Mouse (Mus musculus) left cerebral cortex, postnatal 10 days (tissue): ENCODE results near the gene Sall4. TPM values are rescaled to one million over a fixed set of nuclear protein-coding genes. Genes with fewer than 3 reads are reported as not detected.

ENCODE experiments used
- DNase-seq, 2 experiments: peaks; one replicate each; pipeline ENCODE4 v3.0.0; 2021 to 2022; ENCODE audit warnings: low spot score in 2 of 2, mixed read lengths in 1 of 2; ENCODE audit errors: extremely low spot score in 1 of 2
- intact Hi-C: fragments of 180-260 bp; cut with DNase I; formaldehyde crosslinking; loops from one replicate; pipeline ENCODE4 v1.15.1; 2025
- total RNA-seq, 2 experiments: library from RNA; stranded (reverse); gene quantifications; 2 replicates each; pipeline ENCODE4 v1.2.3; 2021

The Sall4 gene
- under 1 TPM in 1 of 2 experiments, not detected in 1; 0.47 TPM for total RNA-seq

DNA sequence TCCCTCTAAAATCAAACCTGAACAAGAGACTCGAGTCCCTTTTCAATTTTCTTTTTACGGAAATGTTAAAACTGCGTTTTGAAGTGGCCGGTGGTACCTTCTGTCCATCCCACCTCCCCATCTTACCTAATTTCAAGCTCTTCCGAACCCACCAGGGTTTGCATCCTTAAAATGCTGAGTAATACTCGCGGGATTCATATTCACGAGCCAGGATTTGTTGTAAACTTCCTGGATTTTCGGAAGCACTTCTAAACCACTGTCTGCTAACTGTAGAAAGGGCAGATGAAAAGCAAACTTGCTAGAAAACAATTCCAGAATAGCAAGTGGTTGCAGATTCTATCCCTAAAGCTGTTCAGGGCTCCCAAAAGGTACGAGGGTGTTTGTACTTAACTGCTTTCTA, at the start of gene Sall4:
Gene Sall4, minus strand, starts transcription at position 362 of the 400 bp plus-strand sequence.
- DNase-seq: no peak
- intact Hi-C loops: loop anchor here (5.0 kb wide), 1 partner anchor 75 kb away; no protein-coding TSS in a partner anchor

DNA sequence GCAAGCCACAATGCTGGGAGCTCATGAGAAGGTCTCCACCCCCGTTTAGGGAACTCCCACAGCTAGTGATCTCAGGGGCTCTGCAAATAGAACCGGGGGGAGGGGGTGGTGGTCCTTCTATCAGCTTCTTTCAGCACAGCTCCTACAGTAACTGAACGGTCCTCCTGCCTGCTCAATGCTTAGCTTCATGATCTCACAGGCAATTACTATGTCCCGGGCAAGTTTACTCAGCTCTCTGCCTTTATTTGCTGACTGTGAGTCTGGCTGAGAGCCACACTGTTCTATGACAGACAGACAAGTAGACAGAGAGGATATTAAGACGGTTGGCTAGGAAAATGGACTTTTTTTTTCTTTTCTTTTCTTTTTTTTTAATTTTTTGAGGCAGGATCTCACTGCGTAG, 45.5 kb upstream of the Sall4 start:
- DNase-seq: no peak
- intact Hi-C loops: no loop called here

DNA sequence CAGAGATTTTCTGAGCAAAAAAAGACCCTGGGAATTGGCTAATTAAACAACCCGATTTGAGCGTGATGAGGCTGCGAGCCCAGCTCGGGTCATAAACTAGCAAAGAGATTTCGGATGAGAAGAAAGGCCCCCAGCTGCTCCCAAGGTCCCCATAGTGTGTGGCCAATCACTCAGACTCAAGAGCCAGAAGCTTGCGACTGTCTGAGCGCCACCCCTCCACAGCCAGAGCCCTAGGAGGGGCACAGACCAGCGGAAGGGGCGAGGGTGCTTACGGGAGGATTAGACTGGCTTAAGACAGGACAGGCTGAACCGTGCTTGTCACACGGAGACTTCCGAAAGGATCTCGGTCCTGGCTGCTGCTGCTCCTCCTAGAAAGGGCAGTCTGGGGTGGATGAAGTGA, 42.2 kb upstream of the Sall4 start:
- no peak for DNase-seq
- intact Hi-C loops: no loop called here

DNA sequence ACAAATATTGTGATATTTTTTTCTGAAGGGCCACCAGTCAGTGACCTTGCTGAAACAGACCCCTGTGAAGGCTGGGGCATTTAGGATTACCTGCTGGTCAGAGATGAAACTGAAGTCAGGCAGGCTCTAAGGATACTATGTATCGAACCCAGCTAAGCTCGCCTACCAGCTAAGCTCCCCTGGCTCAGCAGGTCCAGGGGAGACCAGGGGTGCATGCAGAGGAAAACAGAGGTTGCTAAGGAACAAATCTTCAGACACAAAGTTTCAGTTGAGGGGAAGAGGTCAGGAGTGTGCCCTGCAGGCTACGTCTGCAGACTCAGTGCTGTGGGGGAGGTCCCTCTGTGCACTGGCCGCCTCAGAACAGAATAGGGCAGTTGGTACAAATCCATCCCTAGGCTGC, 39.9 kb upstream of the Sall4 start:
- intact Hi-C loops: no loop called here
- no peak for DNase-seq

DNA sequence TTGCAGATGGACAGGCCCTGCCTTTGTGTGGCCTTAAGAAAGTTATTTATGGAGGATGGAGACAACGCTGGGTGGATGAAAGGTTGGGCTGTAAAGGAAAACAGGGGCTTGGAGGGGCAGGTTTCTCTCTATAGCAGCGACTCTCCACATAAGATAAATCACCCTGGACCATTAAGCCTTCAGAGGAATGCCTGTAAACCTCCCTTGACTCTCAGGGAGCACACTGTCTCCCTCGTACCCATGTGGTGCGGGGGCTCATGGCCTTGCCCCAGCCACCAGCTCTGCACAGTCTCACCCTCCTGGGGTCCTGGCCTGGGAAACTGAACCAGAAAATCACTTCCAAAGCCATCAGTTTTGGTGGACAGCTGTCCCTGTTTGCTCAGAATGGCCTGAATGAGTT, 36.1 kb upstream of the Sall4 start:
- intact Hi-C loops: no loop called here
- no peak for DNase-seq

DNA sequence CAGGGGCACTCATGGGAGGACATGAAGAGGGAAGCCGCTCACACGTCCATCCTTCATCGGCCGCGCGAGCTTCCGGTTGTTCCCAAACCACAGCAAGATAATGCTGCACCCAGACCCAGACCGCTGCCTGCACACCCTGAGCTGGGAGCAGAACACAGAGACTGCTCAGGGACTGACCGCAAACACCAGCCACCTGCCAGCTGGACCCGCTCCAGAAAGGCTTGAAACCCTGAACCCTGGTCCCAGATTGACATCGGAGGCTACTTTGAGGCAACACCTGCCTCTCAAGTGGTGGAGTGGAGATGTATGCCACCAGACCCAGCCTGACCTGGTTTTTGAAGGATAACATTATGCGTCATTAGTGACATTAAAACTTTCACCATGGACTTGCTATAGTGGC, 31.6 kb upstream of the Sall4 start:
- DNase-seq: no peak
- intact Hi-C loops: no loop called here

DNA sequence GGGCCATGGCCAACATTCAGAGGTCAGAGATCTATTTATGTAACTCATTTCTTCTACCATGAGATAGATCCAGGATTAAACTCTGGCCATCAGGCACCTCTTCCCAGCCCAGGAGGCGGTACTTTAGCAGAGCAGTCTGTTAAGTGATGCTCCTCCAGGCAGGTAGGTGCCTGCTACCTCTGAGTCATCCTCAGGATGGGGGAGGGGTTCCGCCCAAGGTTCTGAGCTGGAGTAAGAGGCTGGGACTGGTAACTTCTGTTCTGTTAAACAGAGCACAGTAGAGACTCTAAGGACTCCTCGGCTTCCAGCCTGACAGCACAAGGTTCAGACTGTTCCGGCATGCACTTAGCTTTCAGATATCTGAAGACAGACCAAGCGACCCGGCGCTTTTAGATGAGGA, 31.2 kb upstream of the Sall4 start:
- intact Hi-C loops: no loop called here
- no peak for DNase-seq

DNA sequence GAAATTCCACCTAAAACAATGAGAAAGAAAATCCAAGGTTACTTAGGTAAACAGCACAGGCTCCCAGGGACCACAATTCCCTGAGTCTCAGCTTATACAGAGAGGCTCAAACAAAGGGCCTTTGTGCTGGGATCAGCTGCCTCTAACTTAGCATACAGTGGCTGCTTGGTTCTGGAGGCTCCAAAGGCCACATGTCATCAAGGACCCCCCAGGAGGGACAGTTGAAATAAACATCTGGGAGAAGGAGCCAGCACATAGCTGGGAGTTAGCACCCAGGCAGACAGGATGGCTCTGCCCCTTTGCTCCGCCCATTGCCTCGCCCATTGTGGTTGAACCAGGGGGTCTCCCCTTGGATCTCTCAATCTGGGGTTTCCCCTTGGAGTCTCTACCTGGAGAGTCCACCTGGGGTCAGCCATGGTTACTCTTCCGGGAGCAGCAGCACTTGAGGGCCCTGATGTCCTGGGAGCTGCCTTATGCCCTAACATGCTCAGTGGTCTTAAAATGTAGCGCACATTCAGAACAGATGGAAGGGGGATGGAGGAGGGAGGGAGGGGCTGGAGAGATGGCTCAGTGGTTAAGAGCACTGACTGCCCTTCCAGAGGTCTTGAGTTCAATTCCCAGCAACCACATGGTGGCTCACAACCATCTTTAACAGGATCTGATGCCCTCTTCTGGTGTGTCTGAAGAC, 23.5 kb upstream of the Sall4 start:
- no peak for DNase-seq
- intact Hi-C loops: no loop called here

DNA sequence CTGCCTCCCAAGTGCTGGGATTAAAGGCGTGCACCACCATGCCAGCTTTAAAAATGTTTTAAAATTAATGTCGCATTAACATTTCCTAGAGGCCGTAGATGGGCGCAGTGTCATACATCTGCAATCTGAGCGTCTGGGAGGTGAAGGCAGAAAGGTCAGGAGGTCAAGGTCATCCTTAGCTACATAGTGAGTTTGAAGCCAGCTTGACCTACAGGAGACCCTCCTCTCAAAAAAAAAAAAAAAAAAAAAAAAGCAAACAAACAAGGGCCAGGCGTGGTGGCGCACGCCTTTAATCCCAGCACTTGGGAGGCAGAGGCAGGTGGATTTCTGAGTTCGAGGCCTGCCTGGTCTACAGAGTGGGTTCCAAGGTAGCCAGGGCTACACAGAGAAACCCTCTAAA, 18.4 kb upstream of the Sall4 start:
- intact Hi-C loops: no loop called here
- no peak for DNase-seq

DNA sequence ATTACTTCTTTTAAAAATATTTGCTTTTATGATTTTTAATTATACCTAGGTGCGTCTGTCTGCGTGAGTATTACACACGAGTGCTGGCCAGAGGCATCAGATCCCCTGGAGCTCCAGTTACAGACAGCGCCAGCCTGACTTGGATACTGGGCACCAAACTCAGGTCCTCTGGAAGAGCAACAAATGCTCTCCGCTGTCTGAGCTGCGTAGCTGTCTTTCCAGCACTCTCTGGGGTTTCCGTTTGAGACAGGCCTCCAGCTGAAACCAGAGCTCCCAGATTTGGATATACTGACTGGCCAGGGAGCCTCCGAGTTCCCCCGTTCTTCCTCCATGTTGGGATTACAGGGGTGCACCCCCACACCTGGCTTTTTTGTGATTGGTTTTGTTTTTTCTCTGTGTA, 12.9 kb upstream of the Sall4 start:
- intact Hi-C loops: no loop called here

DNA sequence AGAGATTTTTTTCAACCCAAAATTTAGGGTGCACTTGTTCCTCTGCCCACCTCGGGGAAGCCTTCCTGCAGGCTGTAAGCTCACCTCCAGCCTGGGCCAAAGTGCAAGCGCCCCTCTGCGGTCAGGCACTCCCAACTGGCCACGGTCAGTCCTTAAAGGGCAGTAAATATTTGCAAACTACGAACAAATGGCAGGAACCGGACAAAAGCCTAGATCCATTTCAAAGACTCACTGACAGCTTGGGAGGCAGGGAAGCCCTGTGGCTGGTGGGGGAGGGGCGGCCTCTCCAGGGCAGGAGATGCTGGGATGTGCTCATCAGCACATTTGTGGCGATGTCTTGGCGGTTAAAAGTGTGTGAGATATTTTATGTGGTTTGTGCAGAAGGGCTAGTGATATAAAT, 12.3 kb upstream of the Sall4 start:
- DNase-seq: peak in 1 of 2 experiments; percentile 55
- intact Hi-C loops: no loop called here

More for the DNA sequence above, 12.9 kb upstream of the Sall4 start:
- DNase-seq: no peak

DNA sequence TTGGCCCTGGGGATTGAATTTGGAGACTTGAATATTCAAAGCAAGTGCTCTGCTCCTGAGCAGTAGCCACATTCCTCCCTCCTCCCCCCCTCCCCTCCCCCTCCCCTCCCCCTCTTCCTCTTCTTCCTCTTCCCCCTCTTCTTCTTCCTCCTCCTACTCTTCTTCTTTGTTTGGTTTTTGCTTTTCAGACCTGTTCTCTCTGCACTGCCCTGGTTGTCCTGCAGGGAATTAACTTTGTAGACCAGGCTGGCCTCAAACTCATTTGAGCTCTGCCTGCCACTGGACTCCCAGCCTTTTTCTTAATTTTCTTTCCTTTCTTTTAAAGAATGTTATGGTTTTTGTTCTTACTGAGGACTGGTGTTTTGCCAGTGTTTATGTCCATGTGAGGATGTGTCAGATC, 9.7 kb upstream of the Sall4 start:
- intact Hi-C loops: no loop called here
- no peak for DNase-seq

DNA sequence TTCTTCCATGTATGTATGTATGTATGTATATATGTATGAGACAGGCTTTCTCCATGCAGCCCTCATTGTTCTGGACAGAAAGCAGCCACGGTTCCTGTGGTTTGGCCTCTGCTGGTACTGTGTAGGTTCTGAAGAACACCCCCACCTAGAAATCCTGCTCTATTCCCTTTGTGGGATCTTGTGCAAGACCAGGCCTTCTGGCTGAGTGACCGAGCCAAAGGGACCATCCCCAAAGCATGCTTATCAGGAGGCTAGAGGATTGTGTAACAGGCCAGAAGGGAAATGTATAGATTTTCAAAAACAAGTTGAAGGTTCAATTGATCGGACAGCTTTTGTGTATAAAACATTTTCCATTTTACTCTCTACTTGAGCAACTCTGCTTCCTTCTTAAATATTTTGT, 8.5 kb upstream of the Sall4 start:
- intact Hi-C loops: no loop called here
- no peak for DNase-seq

DNA sequence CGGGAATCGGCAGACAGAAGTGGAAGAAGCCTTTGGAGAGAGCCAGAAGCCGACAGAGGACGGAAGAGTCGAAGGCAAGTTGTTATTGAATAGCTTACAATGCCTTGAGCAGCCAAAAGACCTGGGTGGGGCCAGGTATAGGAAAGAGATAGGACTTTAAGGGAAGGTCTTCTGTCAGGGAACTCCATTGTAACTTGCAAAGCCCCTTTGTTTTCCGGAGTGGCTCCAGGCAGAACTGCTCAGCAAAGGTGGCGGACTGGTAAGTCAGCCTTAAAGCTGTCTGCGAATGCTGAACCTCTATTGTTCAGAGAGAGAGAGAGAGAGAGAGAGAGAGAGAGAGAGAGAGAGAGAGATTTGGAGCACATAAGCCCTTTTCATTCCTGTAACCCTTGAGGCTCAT, 1.5 kb upstream of the Sall4 start:
- no peak for DNase-seq
- intact Hi-C loops: loop anchor here (5.0 kb wide), 1 partner anchor 73 kb away; no protein-coding TSS in a partner anchor

DNA sequence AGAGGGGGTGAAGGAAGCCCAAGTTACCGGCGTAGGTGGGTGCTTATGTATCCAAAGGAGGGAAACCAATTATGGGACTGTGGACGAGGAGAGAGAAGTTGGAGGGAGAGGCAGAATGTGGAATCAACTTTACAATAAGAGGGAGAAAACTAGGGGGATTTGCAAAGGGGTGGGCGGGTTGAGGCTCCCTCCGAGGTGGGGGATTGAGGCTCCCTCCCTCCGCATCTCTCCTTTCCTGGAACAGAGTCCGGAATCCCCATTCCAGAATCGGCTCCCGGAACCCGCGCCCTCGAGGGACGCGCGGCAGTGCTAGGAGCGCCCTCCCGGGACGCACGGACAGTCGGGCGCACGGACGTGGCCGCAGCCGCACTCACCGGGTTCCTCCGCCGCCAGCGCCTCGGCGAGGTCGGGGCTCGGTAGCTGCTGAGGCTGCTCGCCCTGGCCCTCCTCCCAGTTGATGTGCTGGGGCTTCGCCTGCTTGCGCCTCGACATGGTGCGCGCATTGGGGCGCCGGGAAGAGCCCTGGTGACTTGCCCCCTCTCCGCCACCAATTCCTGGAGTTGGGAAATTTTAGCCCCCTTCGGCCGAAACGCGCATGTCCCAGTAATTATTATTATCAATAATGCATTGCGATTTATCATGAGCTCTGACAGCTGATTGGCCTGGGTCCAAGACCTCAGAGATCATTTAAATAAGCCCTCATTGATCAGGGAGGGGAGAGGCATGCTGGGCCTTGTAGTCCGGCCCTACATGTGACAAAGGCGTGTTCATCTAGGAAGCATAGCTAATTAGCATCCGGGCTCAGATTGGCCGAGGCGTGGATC, 993 bp downstream of the Sall4 start:
- DNase-seq: no peak
- intact Hi-C loops: loop anchor here (5.0 kb wide), 1 partner anchor 76 kb away; no protein-coding TSS in a partner anchor

DNA sequence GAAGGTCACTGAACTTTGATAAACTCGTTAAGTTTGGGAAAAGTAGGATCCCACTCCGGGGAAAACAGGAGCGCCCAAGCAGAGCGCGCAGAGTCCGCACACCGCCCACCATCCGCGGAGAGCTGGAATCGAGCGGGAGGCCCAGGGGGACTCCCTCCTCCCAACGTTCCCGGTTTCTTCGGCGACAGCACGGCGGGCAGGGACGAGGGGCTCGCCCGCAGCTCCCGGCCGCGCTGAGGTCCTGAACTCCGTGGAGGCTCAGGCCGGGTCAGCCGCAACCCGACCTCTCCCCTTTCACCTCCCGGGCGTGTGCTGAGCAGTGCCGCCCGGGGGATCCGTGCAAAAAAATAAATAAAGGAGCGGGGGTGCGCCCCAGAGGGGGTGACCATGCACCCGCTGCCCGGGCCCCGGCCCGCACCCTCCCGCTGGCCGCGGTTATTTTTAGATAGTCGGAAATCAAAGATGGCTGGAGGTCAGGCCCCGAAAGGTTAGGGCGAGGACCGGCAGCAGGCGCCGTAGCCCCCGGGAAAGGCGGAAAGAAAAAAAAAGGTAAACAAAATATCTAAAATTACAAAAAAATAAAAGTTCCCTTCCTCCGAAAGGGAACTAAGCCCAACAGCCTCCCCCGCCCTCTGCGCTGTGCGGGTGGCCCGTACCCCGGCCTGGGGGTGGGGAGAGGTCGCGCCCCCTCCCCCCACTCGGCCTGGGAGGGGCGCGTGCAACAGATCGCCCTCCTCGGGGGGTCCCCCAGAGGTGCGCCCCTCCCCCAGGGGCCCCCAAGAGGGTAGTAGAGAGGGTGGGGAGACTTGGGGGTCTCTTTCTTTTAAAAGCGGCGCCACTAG, 1.8 kb downstream of the Sall4 start:
- intact Hi-C loops: loop anchor here (5.0 kb wide), 1 partner anchor 76 kb away; no protein-coding TSS in a partner anchor
- no peak for DNase-seq

DNA sequence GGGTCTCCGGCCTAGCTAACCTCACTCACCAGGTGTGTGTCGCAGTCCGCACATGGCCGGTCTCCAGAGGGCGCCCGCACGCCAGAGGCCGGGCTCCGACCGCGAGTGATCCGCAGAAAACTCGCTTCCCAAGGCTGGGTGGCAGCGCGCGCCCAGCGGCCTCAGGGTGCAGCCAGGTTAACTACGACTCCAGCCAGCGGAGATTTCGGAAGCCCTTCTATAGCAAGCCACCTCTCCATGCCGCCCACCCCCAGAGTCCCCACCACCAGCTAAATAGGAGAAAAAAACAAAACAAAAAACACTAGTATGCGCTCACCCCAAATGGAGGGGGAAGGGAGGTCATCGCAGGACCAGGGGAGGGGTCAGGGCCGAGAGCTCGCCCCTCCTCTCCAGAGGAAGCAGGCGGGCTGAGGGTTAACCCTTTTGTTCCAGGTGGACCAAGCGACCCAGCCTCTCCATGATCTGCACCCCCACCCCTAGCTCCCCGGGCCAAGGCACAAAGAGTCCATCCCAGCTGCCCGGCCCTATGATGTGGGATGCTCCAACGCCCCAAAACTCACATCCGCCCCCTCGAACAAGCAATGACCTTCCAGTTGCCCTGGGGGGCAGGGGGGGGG, 2.6 kb downstream of the Sall4 start:
- intact Hi-C loops: loop anchor here (5.0 kb wide), 1 partner anchor 77 kb away; no protein-coding TSS in a partner anchor
- peak in 1 of 2 experiments; percentile 57 for DNase-seq

DNA sequence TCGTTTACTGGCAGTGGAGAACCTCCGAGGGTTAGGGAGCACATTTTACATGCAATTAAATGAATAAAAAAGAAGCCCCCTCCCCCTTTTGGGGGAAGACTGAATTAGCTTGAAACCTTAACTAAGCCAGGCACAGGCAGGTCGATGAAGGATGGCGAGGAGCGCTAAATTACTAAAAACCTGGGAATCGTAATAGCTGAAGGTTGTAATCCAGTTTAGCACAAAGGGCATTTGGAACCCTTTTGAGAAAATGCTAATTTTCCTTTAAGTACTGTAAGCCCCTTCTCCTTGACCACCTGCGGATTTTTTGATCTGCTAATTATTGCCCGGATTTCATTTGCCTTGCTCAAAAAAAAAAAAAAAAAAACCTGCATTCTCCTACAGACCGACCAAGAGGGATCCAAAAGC, 3.3 kb downstream of the Sall4 start:
- DNase-seq: no peak
- intact Hi-C loops: no loop called here

DNA sequence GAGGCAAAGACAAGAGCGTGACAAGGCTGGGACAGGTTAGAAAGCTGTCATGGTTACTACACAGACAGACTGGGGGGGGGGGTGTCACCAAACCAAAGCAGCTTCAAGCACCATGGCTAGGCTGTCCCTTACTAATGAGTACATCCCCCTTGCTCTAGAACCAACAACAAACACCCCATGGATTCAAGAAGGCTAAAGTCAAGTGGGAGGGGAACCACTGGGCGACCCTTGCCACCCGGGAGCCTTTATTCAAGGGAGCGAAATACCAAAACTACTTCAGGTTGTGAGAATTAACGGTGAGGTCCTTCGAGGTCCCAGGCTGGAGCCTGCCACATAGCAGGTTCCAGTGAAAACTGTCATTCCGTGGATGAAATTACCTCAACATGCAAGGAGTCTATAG, 4.0 kb downstream of the Sall4 start:
- intact Hi-C loops: no loop called here

More for the DNA sequence above, 4.0 kb downstream of the Sall4 start:
- no peak for DNase-seq
